25 mouse cellular contexts compared by ENCODE assay signal in the genomic region with DNA sequence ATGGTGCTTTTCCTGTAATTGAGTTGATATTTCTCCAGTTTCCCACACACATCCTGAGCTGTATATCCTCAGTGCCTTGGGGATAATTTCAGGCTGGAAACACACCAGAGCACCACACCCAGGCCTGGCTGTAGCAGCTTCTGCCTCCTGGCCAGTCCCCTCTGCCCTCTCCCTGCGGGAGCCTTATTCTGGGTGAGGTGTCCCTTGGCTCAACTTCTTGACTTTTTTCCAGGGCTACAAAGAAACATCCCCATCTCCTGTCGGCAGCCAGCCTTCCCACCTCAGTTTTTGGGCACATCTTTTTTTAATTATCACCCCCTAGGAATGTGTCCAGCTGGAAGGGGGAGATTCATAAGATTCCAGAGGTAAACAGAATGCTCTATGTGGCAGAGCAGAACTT.
DNase-seq lines count a peak whose midpoint lies in the region; ATAC-seq and TF ChIP-seq lines count a peak whose summit lies in the region.
"Had no signal": no experiment of that assay in that cellular context is flagged by ENCODE, and none has a peak within 500 bp of the region (broad histone marks: within the 10 kb centered on the region; RNA-seq: fewer than 3 reads in every experiment).

No protein-coding gene starts in this region.

- TF ChIP-seq POLR2A in testis, adult 2 months (IDR thresholded peaks at IDR 0.05; ENCODE audit: control insufficient read depth, low read depth, low read length) = no peak

- peak; percentile 11 for DNase-seq in adrenal gland, postnatal 10 days
- DNase-seq in adrenal gland, postnatal 25 days = no peak
- peak; percentile 30 to 58 for DNase-seq in heart, adult 18-20 months
- no peak for DNase-seq in testis, postnatal 14 days (ENCODE audit: low spot score)
- peak; percentile 64 for DNase-seq in skeletal muscle tissue, adult 2 months (ENCODE audit: low read depth, low spot score)
- DNase-seq: cerebellum, adult 2 months; cerebellum, postnatal 25 days; embryo, embryonic 11 days; liver, embryonic 13.5 days; lung, adult 2 months; lung, postnatal 14 days; retina, postnatal 1 day; right cerebral cortex, postnatal 25 days; thymus, postnatal 25 days had no signal

- no peak overlapping the region for H3K27ac ChIP-seq in heart, embryonic 11.5 days (ENCODE audit: low read depth, low read length)
- no peak overlapping the region for H3K27ac ChIP-seq in testis, adult 2 months (ENCODE audit: control insufficient read depth, insufficient read depth, low read depth, low read length)
- H3K27ac ChIP-seq: embryonic facial prominence, embryonic 15.5 days; forebrain, embryonic 10.5 days; hindbrain, embryonic 10.5 days; intestine, embryonic 15.5 days; left cerebral cortex, adult 2 months; liver, embryonic 13.5 days; midbrain, embryonic 12.5 days; neural tube, embryonic 13.5 days had no signal

- no peak for ATAC-seq in heart, embryonic 11.5 days (replicated peaks; ENCODE audit: insufficient number of reproducible peaks, low FRiP score, low TSS enrichment)
- ATAC-seq in megakaryocyte progenitor cell, adult 5-6 weeks (replicated peaks; ENCODE audit: poor library complexity) = no peak
- ATAC-seq: hindbrain, embryonic 16.5 days; intestine, embryonic 15.5 days had no signal

- 65% methylated on average over 2 of the region's 2 CpGs for WGBS in heart, embryonic 11.5 days (ENCODE audit: insufficient replicate concordance)

- no peak overlapping the region for H3K9ac ChIP-seq in heart, embryonic 11.5 days (ENCODE audit: low read depth, low read length)
- H3K9ac ChIP-seq: embryonic facial prominence, embryonic 15.5 days; intestine, embryonic 15.5 days; liver, embryonic 13.5 days; midbrain, embryonic 12.5 days; neural tube, embryonic 13.5 days had no signal

- no peak for TF ChIP-seq CTCF in testis, adult 2 months (IDR thresholded peaks at IDR 0.05; ENCODE audit: control insufficient read depth, insufficient read depth, insufficient replicate concordance, low read depth, low read length)

- no peak overlapping the region for H3K4me3 ChIP-seq in heart, embryonic 11.5 days (ENCODE audit: low read depth, low read length)
- peak overlapping the region; percentile 12; the same call in 1 of the 2 replicates for H3K4me3 ChIP-seq in testis, adult 2 months (ENCODE audit: control insufficient read depth, low read depth, low read length)
- H3K4me3 ChIP-seq: embryonic facial prominence, embryonic 15.5 days; forebrain, embryonic 10.5 days; hindbrain, embryonic 10.5 days; intestine, embryonic 15.5 days; left cerebral cortex, adult 2 months; liver, embryonic 13.5 days; midbrain, embryonic 12.5 days; neural tube, embryonic 13.5 days had no signal

- no peak overlapping the region for H3K4me2 ChIP-seq in heart, embryonic 11.5 days
- H3K4me2 ChIP-seq: embryonic facial prominence, embryonic 15.5 days; intestine, embryonic 15.5 days; liver, embryonic 13.5 days; midbrain, embryonic 12.5 days; neural tube, embryonic 13.5 days had no signal

- H3K27me3 ChIP-seq in heart, embryonic 11.5 days (ENCODE audit: control insufficient read depth, insufficient read depth, low read length) = no peaks in the 10 kb centered on the region
- no peaks in the 10 kb centered on the region for H3K27me3 ChIP-seq in testis, adult 2 months (ENCODE audit: control insufficient read depth, insufficient read depth, low read length)
- H3K27me3 ChIP-seq: embryonic facial prominence, embryonic 15.5 days; intestine, embryonic 15.5 days; liver, embryonic 13.5 days; midbrain, embryonic 12.5 days; neural tube, embryonic 13.5 days had no signal

- 0 out of 2 replicates have a peak, but pooled peaks cover 2% of the 10 kb centered on the region for H3K9me3 ChIP-seq in heart, embryonic 11.5 days (replicated peaks; ENCODE audit: control insufficient read depth, low read length)
- H3K9me3 ChIP-seq: embryonic facial prominence, embryonic 15.5 days; forebrain, embryonic 10.5 days; hindbrain, embryonic 10.5 days; intestine, embryonic 15.5 days; liver, embryonic 13.5 days; midbrain, embryonic 12.5 days; neural tube, embryonic 13.5 days had no signal

- H3K4me1 ChIP-seq in heart, embryonic 11.5 days (ENCODE audit: control insufficient read depth, insufficient read depth, low read length) = no peaks in the 10 kb centered on the region
- H3K4me1 ChIP-seq in testis, adult 2 months (ENCODE audit: control insufficient read depth, insufficient read depth, low read length) = peaks cover 3% of the 10 kb centered on the region
- H3K4me1 ChIP-seq: embryonic facial prominence, embryonic 15.5 days; forebrain, embryonic 10.5 days; intestine, embryonic 15.5 days; liver, embryonic 13.5 days; midbrain, embryonic 12.5 days; neural tube, embryonic 13.5 days had no signal

- no peaks in the 10 kb centered on the region for H3K36me3 ChIP-seq in heart, embryonic 11.5 days (ENCODE audit: control insufficient read depth, insufficient read depth, low read length)
- no peaks in the 10 kb centered on the region for H3K36me3 ChIP-seq in testis, adult 2 months (ENCODE audit: control insufficient read depth, insufficient read depth, low read length)
- H3K36me3 ChIP-seq: embryonic facial prominence, embryonic 15.5 days; forebrain, embryonic 10.5 days; hindbrain, embryonic 10.5 days; intestine, embryonic 15.5 days; liver, embryonic 13.5 days; midbrain, embryonic 12.5 days; neural tube, embryonic 13.5 days had no signal

Comparison
In these comparisons a context has a peak if more than half of its experiments do, and no peak if none do; other contexts are left out.
1. DNase-seq: peak in adrenal gland, postnatal 10 days (single experiment), heart, adult 18-20 months (2 of 2) and skeletal muscle tissue, adult 2 months (single experiment); none in adrenal gland, postnatal 25 days (single experiment) and testis, postnatal 14 days (single experiment).